Mouse (Mus musculus) ES-E14 (cell line): ENCODE measurements around the gene Lfng. TPM values are rescaled to one million over a fixed set of nuclear protein-coding genes. Genes with fewer than 3 reads are reported as not detected.

Experiments
- DNase-seq: peaks from one replicate; pipeline ENCODE4 v3.0.0-alpha.2; 2013; ENCODE audit warnings: low read depth, low spot score
- H3K27ac ChIP-seq: 2 replicates; pipeline ENCODE4 v1.5.1; 2012; ENCODE audit warnings: low read depth, mild to moderate bottlenecking, low read length, moderate library complexity, mixed read lengths; ENCODE audit not compliant: poor library complexity, insufficient read depth, severe bottlenecking
- H3K36me3 ChIP-seq: 2 replicates; pipeline ENCODE4 v1.6.1; 2012; ENCODE audit warnings: mild to moderate bottlenecking, low read length, moderate library complexity, mixed read lengths; ENCODE audit not compliant: control insufficient read depth, poor library complexity, insufficient read depth, severe bottlenecking
- H3K4me1 ChIP-seq, 2 experiments: fragments of 150-350 bp in 1 of 2; sonication (generic) in 1 of 2; 2 replicates each; pipeline ENCODE4 v1.6.1; 2012; ENCODE audit warnings: low read length in 2 of 2, mild to moderate bottlenecking in 1 of 2, mixed read lengths in 1 of 2; ENCODE audit not compliant: control insufficient read depth in 2 of 2, insufficient read depth in 2 of 2, poor library complexity in 1 of 2
- H3K4me3 ChIP-seq, 2 experiments: fragments of 150-350 bp in 1 of 2; sonication (generic) in 1 of 2; 2 replicates each; pipeline ENCODE4 v1.5.1; 2012; ENCODE audit warnings: low read length in 2 of 2, low read depth in 1 of 2, mild to moderate bottlenecking in 1 of 2, mixed read lengths in 1 of 2; ENCODE audit not compliant: insufficient read depth in 1 of 2, poor library complexity in 1 of 2, severe bottlenecking in 1 of 2
- H3K9ac ChIP-seq: 2 replicates; pipeline ENCODE4 v1.6.1; 2012; ENCODE audit warnings: low read depth, mild to moderate bottlenecking, low read length, mixed read lengths; ENCODE audit not compliant: poor library complexity, insufficient read depth, severe bottlenecking
- H3K9me3 ChIP-seq: fragments of 150-350 bp; sonication (generic); 2 replicates; pipeline ENCODE4 v1.6.1; 2012; ENCODE audit warnings: low read depth, mild to moderate bottlenecking, low read length; ENCODE audit not compliant: control insufficient read depth, insufficient read depth
- CHD2 ChIP-seq: IDR thresholded peaks from 2 replicates; pipeline ENCODE4 v1.6.1; 2014; ENCODE audit warnings: mild to moderate bottlenecking, low read depth, low read length, inconsistent platforms
- HCFC1 ChIP-seq: IDR thresholded peaks from 2 replicates; pipeline ENCODE4 v1.6.1; 2012; ENCODE audit warnings: low read length, inconsistent platforms, borderline replicate concordance; ENCODE audit not compliant: insufficient read depth
- MAFK ChIP-seq: IDR thresholded peaks from 2 replicates; pipeline ENCODE4 v1.6.1; 2014; ENCODE audit warnings: mild to moderate bottlenecking, low read depth, low read length, inconsistent platforms; ENCODE audit not compliant: insufficient read depth
- ZC3H11A ChIP-seq: IDR thresholded peaks from 2 replicates; pipeline ENCODE4 v1.6.1; 2012; ENCODE audit warnings: low read depth, mild to moderate bottlenecking, inconsistent platforms, low read length, borderline replicate concordance
- ZNF384 ChIP-seq: IDR thresholded peaks from 2 replicates; pipeline ENCODE4 v1.6.1; 2012; ENCODE audit warnings: low read depth, low read length, inconsistent platforms
- in situ Hi-C, 2 experiments: fragments of 600-800 bp; cut with MboI; formaldehyde crosslinking; loops; one replicate each; pipeline ENCODE4 v1.15.1; 2025; ENCODE audit warnings: low sequenced_read_pairs in 2 of 2, inconsistent platforms in 1 of 2; ENCODE audit not compliant: unreplicated experiment in 2 of 2
- total RNA-seq: library from RNA; depleted of rRNA; stranded (reverse); fragments of 300-350 nt; gene quantifications from 2 replicates; pipeline ENCODE4 v1.2.3, GENCODE M21; 2012

Gene Lfng
- total RNA-seq, 1 experiment, result 13.3 TPM

DNA sequence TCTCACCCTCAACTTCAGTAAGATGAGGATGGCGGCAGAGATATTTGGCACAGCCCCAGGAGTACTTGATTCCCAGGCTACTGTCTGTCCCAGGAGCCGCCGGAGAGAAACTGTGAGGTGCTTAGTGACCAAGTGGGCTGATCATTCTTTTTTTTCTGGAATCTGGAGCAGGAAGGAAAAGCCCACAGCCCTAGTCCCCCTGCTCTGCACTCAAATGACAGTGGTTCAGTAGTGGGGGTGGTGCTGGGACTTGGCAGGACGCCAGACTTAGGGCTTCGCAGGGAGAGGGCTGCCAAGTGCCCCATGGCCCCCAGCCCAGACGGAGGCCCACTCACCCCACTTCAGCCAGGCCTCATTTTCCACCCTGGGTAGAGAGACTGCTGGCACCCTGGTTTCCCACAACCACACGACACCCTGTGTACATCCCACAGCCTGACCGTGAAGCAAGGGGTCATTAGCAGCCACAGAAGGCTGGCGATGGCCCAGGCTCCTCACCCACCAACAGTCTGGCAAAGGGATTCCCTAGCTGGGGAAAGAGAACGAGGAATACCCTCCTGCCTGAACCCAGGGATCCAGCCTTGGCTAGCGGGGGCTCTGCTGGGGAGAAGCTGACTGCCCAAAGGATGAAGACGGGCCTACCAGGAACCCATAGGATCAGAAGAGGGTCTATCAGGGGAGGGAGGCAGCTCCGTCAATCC, 40.9 kb downstream of the Lfng start:
- TF ChIP-seq MAFK (no peak), ZNF384 (no peak), CHD2 (no peak), ZC3H11A (no peak), HCFC1 (no peak)
- H3K4me3 ChIP-seq, result peak overlapping the region; percentile 81 to 85
- no peak overlapping the region for H3K9ac ChIP-seq
- in situ Hi-C loops, result no loop called here
- H3K36me3 ChIP-seq, result no peaks in the 10 kb centered on the region
- H3K27ac ChIP-seq, result no peak overlapping the region
- no peaks in the 10 kb centered on the region for H3K9me3 ChIP-seq
- DNase-seq, result no peak
- peaks cover 0 to 11% of the 10 kb centered on the region in 2 experiments; a peak in 1 of 4 replicates for H3K4me1 ChIP-seq

DNA sequence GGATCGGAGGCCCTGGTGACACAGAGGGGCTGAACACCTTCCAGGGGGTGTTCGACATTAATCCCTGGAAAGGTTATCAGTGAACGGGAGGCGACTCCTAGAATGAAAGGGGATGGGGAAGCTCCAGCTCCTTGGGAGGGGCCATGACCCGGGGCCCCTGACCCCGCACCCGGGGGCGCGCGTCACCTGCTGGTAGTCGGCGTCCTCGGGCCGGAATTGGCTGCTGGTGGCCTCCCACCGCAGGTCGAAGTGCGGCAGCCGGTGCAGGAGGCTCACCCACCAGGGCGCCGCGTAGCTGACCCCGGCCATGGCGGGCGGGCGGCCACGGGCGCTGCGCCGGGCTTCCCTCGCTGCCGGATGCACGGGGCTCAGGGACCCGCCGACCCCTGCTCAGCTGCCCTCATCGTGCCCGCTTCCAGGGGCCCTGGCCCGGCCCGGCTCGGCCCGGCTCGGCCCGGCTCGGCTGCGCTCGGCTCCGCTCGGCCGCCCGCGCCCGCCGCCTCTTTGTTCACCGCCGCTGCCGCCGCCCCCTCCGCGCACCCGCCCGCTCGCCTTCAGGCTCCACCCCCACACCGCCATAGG, 41.5 kb downstream of the Lfng start, which contains the start of gene Ttyh3:
Gene Ttyh3 (minus strand): TSS at position 513 of the 582 bp plus-strand sequence.
- Histone ChIP-seq H3K9me3 (no peaks in the 10 kb centered on the region), H3K27ac (no peak within 1 kb of the TSS), H3K4me3 (peak within 1 kb of the TSS; percentile 81 to 85), H3K36me3 (no peaks in the 10 kb centered on the region), H3K9ac (peak within 1 kb of the TSS; percentile 80), H3K4me1 (peaks cover 0 to 11% of the 10 kb centered on the region in 2 experiments; a peak in 1 of 4 replicates)
- no peak for TF ChIP-seq ZC3H11A
- 0 out of 2 replicates have a peak, but pooled peaks have one; percentile 23 for TF ChIP-seq HCFC1
- in situ Hi-C loops, result no loop called here
- DNase-seq, result no peak

DNA sequence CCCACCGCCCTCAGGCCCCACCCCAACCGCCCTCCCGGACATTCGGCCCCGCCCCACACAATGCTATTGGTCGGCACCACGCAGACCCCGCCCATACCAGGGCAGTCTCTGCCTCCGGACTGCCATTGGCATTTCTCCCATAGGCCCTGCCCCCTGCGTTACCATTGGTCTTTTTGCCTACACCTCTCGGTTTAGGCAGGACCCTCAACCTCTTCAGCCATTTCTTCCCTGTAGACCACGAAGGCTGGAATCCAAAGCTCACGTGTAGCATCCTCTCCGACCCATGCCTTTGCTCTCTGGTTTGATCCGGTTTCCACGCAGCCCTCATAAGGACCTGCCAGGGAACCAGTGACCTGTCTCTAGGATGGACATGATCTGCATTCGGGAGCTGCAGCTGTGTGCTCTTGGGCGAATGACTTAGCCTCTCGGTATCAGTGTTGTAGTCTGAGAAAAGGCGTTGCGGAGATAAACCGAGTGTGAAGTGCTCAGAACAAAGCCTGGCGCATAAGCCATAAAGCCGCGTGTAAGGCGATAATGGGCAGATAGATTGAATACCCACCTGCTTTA, 42.1 kb downstream of the Lfng start:
- peak overlapping the region; percentile 52 to 60 for H3K4me3 ChIP-seq
- in situ Hi-C loops, result no loop called here
- H3K36me3 ChIP-seq, result no peaks in the 10 kb centered on the region
- H3K9ac ChIP-seq, result peak overlapping the region; percentile 72; the same call in 1 of the 2 replicates
- peaks cover 0 to 11% of the 10 kb centered on the region in 2 experiments; a peak in 1 of 4 replicates for H3K4me1 ChIP-seq
- peak; percentile 96 for DNase-seq
- no peak for TF ChIP-seq HCFC1
- TF ChIP-seq CHD2, result no peak
- TF ChIP-seq ZC3H11A, result no peak
- TF ChIP-seq MAFK, result no peak
- no peak for TF ChIP-seq ZNF384
- H3K27ac ChIP-seq, result no peak overlapping the region
- no peaks in the 10 kb centered on the region for H3K9me3 ChIP-seq

DNA sequence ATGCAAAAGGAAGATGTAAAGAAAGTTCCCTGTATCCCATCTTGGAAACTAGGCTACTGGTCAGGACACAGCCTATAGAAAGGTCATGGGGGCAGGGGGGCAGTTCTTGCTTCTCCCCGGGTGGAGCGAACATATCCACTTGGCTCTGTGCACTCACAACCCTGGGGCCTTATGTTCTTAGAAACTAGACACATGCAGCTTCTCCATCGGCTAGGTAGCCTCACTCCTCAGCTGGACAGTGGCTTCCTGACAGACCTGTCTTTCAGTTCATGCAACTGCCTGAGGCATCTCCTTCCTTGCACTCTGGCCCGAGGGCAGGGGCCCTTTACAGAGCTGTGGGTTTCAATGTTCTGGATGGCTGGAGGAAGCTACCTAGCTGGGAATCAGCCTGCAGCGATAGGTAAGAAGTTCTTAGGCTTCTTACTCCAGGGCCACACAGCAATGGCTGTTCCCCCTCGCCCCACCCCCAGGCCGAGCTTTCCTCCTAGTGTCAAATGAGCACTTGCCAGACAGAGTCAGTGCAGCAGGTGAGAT, 42.8 kb downstream of the Lfng start:
- H3K9me3 ChIP-seq, result no peaks in the 10 kb centered on the region
- DNase-seq, result no peak
- peaks cover 0 to 11% of the 10 kb centered on the region in 2 experiments; a peak in 1 of 4 replicates for H3K4me1 ChIP-seq
- H3K36me3 ChIP-seq, result no peaks in the 10 kb centered on the region
- H3K27ac ChIP-seq, result no peak overlapping the region
- in situ Hi-C loops, result no loop called here
- no peak for TF ChIP-seq ZC3H11A
- TF ChIP-seq CHD2, result no peak
- TF ChIP-seq ZNF384, result no peak
- no peak for TF ChIP-seq MAFK
- no peak for TF ChIP-seq HCFC1
- peak overlapping the region; percentile 52 to 60; a peak in 2 of 4 replicates for H3K4me3 ChIP-seq
- peak overlapping the region; percentile 72; the same call in 1 of the 2 replicates for H3K9ac ChIP-seq
